ENCODE assay signal across 23 mouse cellular contexts in genomic region chr7:90344903-90345302, GRCm38 (mm10). TPM values are rescaled to one million over a fixed set of nuclear protein-coding genes. Genes with fewer than 3 reads are reported as not detected.
DNase-seq lines count a peak whose midpoint lies in the region; ATAC-seq and TF ChIP-seq lines count a peak whose summit lies in the region.
"Had no signal": no experiment of that assay in that cellular context is flagged by ENCODE, and none has a peak within 500 bp of the region (broad histone marks: within the 10 kb centered on the region; RNA-seq: fewer than 3 reads in every experiment).

No protein-coding gene starts in this region.

- no peak for TF ChIP-seq CTCF in layer of hippocampus, adult 2 months (conservative IDR thresholded peaks at IDR 0.05)

- peak; percentile 70 for ATAC-seq in granulocyte monocyte progenitor cell, adult 5-6 weeks (replicated peaks; ENCODE audit: poor library complexity, severe bottlenecking)
- 0 out of 2 replicates have a peak, but pooled peaks have one; percentile 22 for ATAC-seq in monocyte, adult 5-6 weeks (replicated peaks; ENCODE audit: insufficient number of reproducible peaks, low FRiP score, low TSS enrichment, poor library complexity, severe bottlenecking)
- ATAC-seq: hindbrain, embryonic 16.5 days had no signal

- DNase-seq in layer of hippocampus, adult 2 months (ENCODE audit: low spot score in 2 of 2), result no peak
- DNase-seq in layer of hippocampus, postnatal 25 days (ENCODE audit: extremely low spot score in 1 of 2, low spot score in 1 of 2), result no peak
- DNase-seq in CD8-positive naive resting alpha-beta T cell, adult 2 months (ENCODE audit: low read depth in 2 of 2, low spot score in 2 of 2), result peak; percentile 30 to 53
- DNase-seq in ovary, adult 18-20 months (ENCODE audit: low spot score), result no peak
- DNase-seq in retina, embryonic 14.5 days (ENCODE audit: low spot score), result no peak
- no peak for DNase-seq in embryo, embryonic 10.5 days (ENCODE audit: low spot score)
- DNase-seq: cerebellum, adult 11-12 months; cerebellum, postnatal 10 days; gastrocnemius, postnatal 10 days; heart, adult 11 months; kidney, adult 11 months; kidney, postnatal 10 days; liver; right cerebral cortex, postnatal 4 days had no signal

- H3K4me3 ChIP-seq in layer of hippocampus, adult 2 months, result no peak overlapping the region
- H3K4me3 ChIP-seq: embryonic facial prominence, embryonic 12.5 days; hindbrain, embryonic 10.5 days; limb, embryonic 10.5 days; liver, embryonic 15.5 days; lung, embryonic 15.5 days had no signal

- H3K27ac ChIP-seq in layer of hippocampus, adult 2 months, result 0 out of 2 replicates have a peak overlapping the region, but pooled peaks have one; percentile 10
- H3K27ac ChIP-seq: embryonic facial prominence, embryonic 12.5 days; hindbrain, embryonic 10.5 days; limb, embryonic 10.5 days; liver, embryonic 15.5 days; lung, embryonic 15.5 days; macrophage had no signal

RNA-seq across cellular contexts. Expression of gene Sytl2, which starts 42.9 kb away (rescaled TPM):
- total RNA-seq in layer of hippocampus, adult 2 months (2021), result 10 to 100 TPM; 30.1 to 36.0 TPM
- total RNA-seq in layer of hippocampus, postnatal 25 days (2021), result 10 to 100 TPM; 40.4 to 49.5 TPM
- total RNA-seq in granulocyte monocyte progenitor cell, adult 5-6 weeks (2014; fragmentation: Nextera tagmentation), result not detected in 2 replicates
- total RNA-seq in granulocyte monocyte progenitor cell, adult 5-6 weeks (2017), result not detected in 2 replicates
- total RNA-seq in monocyte, adult 5-6 weeks (2017), result 36.5 to 148 TPM (median 38.1 TPM) in 3 replicates

Comparison
In these comparisons a context has a peak if more than half of its experiments do, and no peak if none do; other contexts are left out.
1. DNase-seq: peak in CD8-positive naive resting alpha-beta T cell, adult 2 months (2 of 2); none in layer of hippocampus, adult 2 months (0 of 2), layer of hippocampus, postnatal 25 days (0 of 2), ovary, adult 18-20 months (single experiment), retina, embryonic 14.5 days (single experiment) and embryo, embryonic 10.5 days (single experiment).
2. RNA of gene Sytl2, which starts 42.9 kb away (total RNA-seq): 40.4 to 49.5 TPM in layer of hippocampus, postnatal 25 days, 36.5 to 148 TPM in monocyte, adult 5-6 weeks and 30.1 to 36.0 TPM in layer of hippocampus, adult 2 months; not detected in granulocyte monocyte progenitor cell, adult 5-6 weeks; every median in the first group is over 10 times any median in the second.